Comparison of ENCODE assay signal across 9 mouse cellular contexts in genomic region chr1:46580385-46580784, GRCm38 (mm10).
A peak's percentile ranks its signal among the peaks of the same experiment; 100 is the strongest.
DNase-seq lines count a peak whose midpoint lies in the region; ATAC-seq lines count a peak whose summit lies in the region.
"Had no signal": no experiment of that assay in that cellular context is flagged by ENCODE, and none has a peak within 500 bp of the region (broad histone marks: within the 10 kb centered on the region; RNA-seq: fewer than 3 reads in every experiment).

No protein-coding gene starts in this region.

- no peak for ATAC-seq in forebrain, embryonic 14.5 days
- no peak; the same call in 1 of the 2 replicates for ATAC-seq in forebrain, embryonic 15.5 days (replicated peaks)
- no peak for ATAC-seq in megakaryocyte-erythroid progenitor cell, adult 5-6 weeks (replicated peaks; ENCODE audit: low FRiP score, low TSS enrichment, poor library complexity, severe bottlenecking)

- H3K27me3 ChIP-seq in forebrain, embryonic 14.5 days (replicated peaks; ENCODE audit: control insufficient read depth, insufficient read depth, low read length), result no peaks in the 10 kb centered on the region
- no peaks in the 10 kb centered on the region for H3K27me3 ChIP-seq in forebrain, embryonic 15.5 days
- H3K27me3 ChIP-seq: limb, embryonic 13.5 days had no signal

- no peaks in the 10 kb centered on the region for H3K36me3 ChIP-seq in forebrain, embryonic 14.5 days (ENCODE audit: control insufficient read depth, insufficient read depth, low read length)
- no peaks in the 10 kb centered on the region for H3K36me3 ChIP-seq in forebrain, embryonic 15.5 days
- H3K36me3 ChIP-seq: limb, embryonic 13.5 days had no signal

- 38% methylated on average over 3 of the region's 3 CpGs for WGBS in forebrain, embryonic 14.5 days
- 27% methylated on average over 3 of the region's 3 CpGs for WGBS in forebrain, embryonic 15.5 days

- no peak overlapping the region for H3K27ac ChIP-seq in forebrain, embryonic 14.5 days (ENCODE audit: low read depth, low read length)
- no peak overlapping the region for H3K27ac ChIP-seq in forebrain, embryonic 15.5 days (replicated peaks)
- H3K27ac ChIP-seq: limb, embryonic 13.5 days had no signal

- DNase-seq in forebrain, embryonic 14.5 days (ENCODE audit: low spot score), result peak; percentile 66
- DNase-seq in kidney, postnatal 14 days, result peak; percentile 2
- no peak for DNase-seq in kidney, adult 18-20 months
- peak; percentile 49 for DNase-seq in A20 (ENCODE audit: low read depth, low spot score)
- peak; percentile 53 for DNase-seq in embryo, embryonic 10.5 days (ENCODE audit: low spot score)
- DNase-seq in thymus, postnatal 0 days (ENCODE audit: low spot score), result no peak

- H3K9ac ChIP-seq in forebrain, embryonic 14.5 days (ENCODE audit: low read length), result no peak overlapping the region
- H3K9ac ChIP-seq in forebrain, embryonic 15.5 days (replicated peaks), result no peak overlapping the region
- H3K9ac ChIP-seq: limb, embryonic 13.5 days had no signal

- H3K4me3 ChIP-seq in forebrain, embryonic 14.5 days (ENCODE audit: low read depth, low read length), result no peak overlapping the region
- H3K4me3 ChIP-seq in forebrain, embryonic 15.5 days, result no peak overlapping the region
- H3K4me3 ChIP-seq: limb, embryonic 13.5 days had no signal

- H3K9me3 ChIP-seq in forebrain, embryonic 14.5 days (replicated peaks; ENCODE audit: control insufficient read depth, low read length), result no peaks in the 10 kb centered on the region
- no peaks in the 10 kb centered on the region for H3K9me3 ChIP-seq in forebrain, embryonic 15.5 days
- H3K9me3 ChIP-seq: limb, embryonic 13.5 days had no signal

- H3K4me1 ChIP-seq in forebrain, embryonic 14.5 days (ENCODE audit: control insufficient read depth, insufficient read depth, low read length), result no peaks in the 10 kb centered on the region
- H3K4me1 ChIP-seq in forebrain, embryonic 15.5 days, result no peaks in the 10 kb centered on the region
- H3K4me1 ChIP-seq: limb, embryonic 13.5 days had no signal

- no peak overlapping the region for H3K4me2 ChIP-seq in forebrain, embryonic 14.5 days (ENCODE audit: low read length)
- H3K4me2 ChIP-seq in forebrain, embryonic 15.5 days (replicated peaks), result no peak overlapping the region
- H3K4me2 ChIP-seq: limb, embryonic 13.5 days had no signal

Comparison
In these comparisons a context has a peak if more than half of its experiments do, and no peak if none do; other contexts are left out.
1. DNase-seq: peak in forebrain, embryonic 14.5 days (single experiment), kidney, postnatal 14 days (single experiment), A20 (single experiment) and embryo, embryonic 10.5 days (single experiment); none in kidney, adult 18-20 months (single experiment) and thymus, postnatal 0 days (single experiment).